Mouse (Mus musculus) layer of hippocampus, postnatal 36 days (tissue): ENCODE data around the gene Tbc1d22a. TPM values are rescaled to one million over a fixed set of nuclear protein-coding genes. Genes with fewer than 3 reads are reported as not detected.
"Not testable (repeated sequence)": the region's sequence is repeated elsewhere in the genome, so short reads cannot be mapped to it uniquely, and the experiment has no call there.

Experiments used
- DNase-seq, 2 experiments: peaks; one replicate each; pipeline ENCODE4 v3.0.0; 2022
- total RNA-seq, 2 experiments: library from RNA; stranded (reverse); gene quantifications; 2 replicates each; pipeline ENCODE4 v1.2.3; 2021

The Tbc1d22a gene
- 10 to 100 TPM; 35.0 to 35.4 TPM for total RNA-seq

- peak; percentile 91 for DNase-seq
These were observed at the start of gene Tbc1d22a for GRCm38 (mm10) chr15:86213753-86214548. Gene Tbc1d22a (plus strand): TSS chr15:86214459.

GRCm38 (mm10) chr15:86164718-86165345, 49.4 kb upstream of the Tbc1d22a start:
- no peak for DNase-seq

- no peak for DNase-seq
These were observed 48.3 kb upstream of the Tbc1d22a start for GRCm38 (mm10) chr15:86165811-86166590.

GRCm38 (mm10) chr15:86167032-86167655, 47.1 kb upstream of the Tbc1d22a start:
- no peak for DNase-seq

- no peak for DNase-seq
These were observed 46.3 kb upstream of the Tbc1d22a start for GRCm38 (mm10) chr15:86167787-86168504.

- peak in 1 of 2 experiments; percentile 38 for DNase-seq
These were observed 45.8 kb upstream of the Tbc1d22a start for GRCm38 (mm10) chr15:86168505-86168867.

GRCm38 (mm10) chr15:86168941-86169816, 45.1 kb upstream of the Tbc1d22a start:
- no peak for DNase-seq

- no peak for DNase-seq
These were observed 44.5 kb upstream of the Tbc1d22a start for GRCm38 (mm10) chr15:86169817-86170110.

GRCm38 (mm10) chr15:86171316-86171715, 42.9 kb upstream of the Tbc1d22a start:
- DNase-seq: no peak

- no peak for DNase-seq
These were observed 42.1 kb upstream of the Tbc1d22a start for GRCm38 (mm10) chr15:86172124-86172523.

- no peak for DNase-seq
These were observed 41.7 kb upstream of the Tbc1d22a start for GRCm38 (mm10) chr15:86172526-86172925.

- no peak for DNase-seq
These were observed 40.9 kb upstream of the Tbc1d22a start for GRCm38 (mm10) chr15:86173136-86173985.

GRCm38 (mm10) chr15:86175253-86176050, 38.8 kb upstream of the Tbc1d22a start:
- no peak for DNase-seq

- no peak for DNase-seq
These were observed 38.1 kb upstream of the Tbc1d22a start for GRCm38 (mm10) chr15:86176166-86176565.

- no peak for DNase-seq
These were observed 37.2 kb upstream of the Tbc1d22a start for GRCm38 (mm10) chr15:86176771-86177702.

GRCm38 (mm10) chr15:86177703-86178251, 36.5 kb upstream of the Tbc1d22a start:
- DNase-seq: not testable (repeated sequence)

GRCm38 (mm10) chr15:86178594-86178993, 35.7 kb upstream of the Tbc1d22a start:
- no peak for DNase-seq

GRCm38 (mm10) chr15:86180427-86180826, 33.8 kb upstream of the Tbc1d22a start:
- DNase-seq: no peak
